Mouse (Mus musculus): ENCODE measurements at regions not wholly inside any gene's neighbourhood (a gene's known extent, or its start where the extent isn't known, plus 50 kb on each side); places are given as distances from the start of the nearest gene placed in this dataset.

- ATAC-seq (ENCODE audit: insufficient read depth) (peak; percentile 76), DNase-seq (peak; percentile 37)
- TF ChIP-seq CTCF (IDR thresholded peaks at IDR 0.05; ENCODE audit: low read depth): no peak
- H3K4me1 ChIP-seq (ENCODE audit: insufficient read depth): no peaks in the 10 kb centered on the region
- 23% methylated on average over 6 of the region's 6 CpGs for whole genome bisulfite sequencing
- no peaks in the 10 kb centered on the region for H3K9me3 ChIP-seq (ENCODE audit: low read depth, low read length)
- H3K4me2 ChIP-seq: no peak overlapping the region
- no peak overlapping the region for H3K4me3 ChIP-seq (ENCODE audit: low read depth, low read length)
- no peak overlapping the region for H3K9ac ChIP-seq
- no peaks in the 10 kb centered on the region for H3K36me3 ChIP-seq (ENCODE audit: insufficient read depth)
- H3K27me3 ChIP-seq (ENCODE audit: insufficient read depth, low read length): no peaks in the 10 kb centered on the region
- no peak overlapping the region for H3K27ac ChIP-seq (ENCODE audit: low read depth)
Observed at GRCm38 (mm10) chr7:88959332-88960124, 444.5 kb downstream of the Tmem135 start.

GRCm38 (mm10) chr7:88954978-88955377 lies 449.0 kb downstream of the Tmem135 start:
- ATAC-seq (ENCODE audit: insufficient read depth) (no peak), DNase-seq (no peak)
- H3K9me3 ChIP-seq (ENCODE audit: low read depth, low read length): no peaks in the 10 kb centered on the region
- WGBS: 70% methylated on average over 3 of the region's 3 CpGs
- TF ChIP-seq CTCF (IDR thresholded peaks at IDR 0.05; ENCODE audit: low read depth): no peak
- no peaks in the 10 kb centered on the region for H3K36me3 ChIP-seq (ENCODE audit: insufficient read depth)
- H3K27me3 ChIP-seq (ENCODE audit: insufficient read depth, low read length): no peaks in the 10 kb centered on the region
- H3K4me2 ChIP-seq: no peak overlapping the region
- no peaks in the 10 kb centered on the region for H3K4me1 ChIP-seq (ENCODE audit: insufficient read depth)
- H3K4me3 ChIP-seq (ENCODE audit: low read depth, low read length): no peak overlapping the region
- no peak overlapping the region for H3K9ac ChIP-seq
- H3K27ac ChIP-seq (ENCODE audit: low read depth): no peak overlapping the region

DNA sequence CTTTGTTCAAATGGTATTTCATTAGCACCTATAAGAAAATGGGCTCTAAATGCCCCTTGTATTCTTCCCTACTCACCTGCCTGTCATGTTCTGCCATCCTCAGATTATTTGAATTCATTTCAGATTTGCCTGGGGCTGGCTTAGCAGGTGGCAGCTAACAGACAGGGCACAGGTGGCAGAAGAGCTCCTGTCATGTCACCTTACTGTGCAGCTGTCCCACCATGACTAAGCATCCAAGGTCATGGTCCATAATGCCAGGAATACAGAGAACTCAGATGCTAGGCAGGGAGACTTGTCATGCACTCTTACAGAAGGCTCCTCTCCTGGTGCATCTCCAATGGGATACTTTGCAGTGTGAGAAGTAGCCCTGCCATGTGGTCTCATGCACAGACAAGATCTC lies 458.7 kb downstream of the Tmem135 start:
- TF ChIP-seq CTCF (IDR thresholded peaks at IDR 0.05; ENCODE audit: low read depth): no peak
- H3K9me3 ChIP-seq (ENCODE audit: low read depth, low read length): no peaks in the 10 kb centered on the region
- no peak for ATAC-seq (ENCODE audit: insufficient read depth)
- H3K4me2 ChIP-seq: no peak overlapping the region
- no peak overlapping the region for H3K9ac ChIP-seq
- H3K36me3 ChIP-seq (ENCODE audit: insufficient read depth): no peaks in the 10 kb centered on the region
- no peaks in the 10 kb centered on the region for H3K27me3 ChIP-seq (ENCODE audit: insufficient read depth, low read length)
- no peak overlapping the region for H3K4me3 ChIP-seq (ENCODE audit: low read depth, low read length)
- no peak for DNase-seq
- no peaks in the 10 kb centered on the region for H3K4me1 ChIP-seq (ENCODE audit: insufficient read depth)
- H3K27ac ChIP-seq (ENCODE audit: low read depth): no peak overlapping the region

DNA sequence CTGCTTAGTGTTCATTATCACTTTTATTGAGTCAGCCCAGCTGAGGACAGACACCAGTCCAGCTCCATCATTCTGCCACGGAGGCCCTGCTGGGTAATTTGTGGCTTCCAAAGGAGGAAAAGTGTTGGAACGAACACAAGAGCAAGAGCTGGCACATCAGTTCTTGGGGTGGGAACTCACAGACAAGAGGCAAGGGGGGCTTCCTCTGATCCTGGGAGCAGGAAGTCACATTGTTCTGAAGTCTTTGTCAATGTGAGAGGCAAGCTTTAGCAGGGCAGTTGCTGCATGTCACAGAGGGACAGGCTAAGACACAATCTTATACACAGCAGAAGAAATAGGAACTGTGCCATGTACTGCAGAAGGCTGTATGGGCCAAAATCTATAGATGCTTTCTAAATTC lies 459.1 kb downstream of the Tmem135 start:
- Histone ChIP-seq H3K4me3 (ENCODE audit: low read depth, low read length) (no peak overlapping the region), H3K27me3 (ENCODE audit: insufficient read depth, low read length) (no peaks in the 10 kb centered on the region), H3K4me1 (ENCODE audit: insufficient read depth) (no peaks in the 10 kb centered on the region), H3K9ac (no peak overlapping the region), H3K9me3 (ENCODE audit: low read depth, low read length) (no peaks in the 10 kb centered on the region), H3K27ac (ENCODE audit: low read depth) (no peak overlapping the region), H3K4me2 (no peak overlapping the region), H3K36me3 (ENCODE audit: insufficient read depth) (no peaks in the 10 kb centered on the region)
- WGBS: 60% methylated on average over 2 of the region's 2 CpGs
- DNase-seq (peak; percentile 20), ATAC-seq (ENCODE audit: insufficient read depth) (no peak)
- no peak for TF ChIP-seq CTCF (IDR thresholded peaks at IDR 0.05; ENCODE audit: low read depth)

DNA sequence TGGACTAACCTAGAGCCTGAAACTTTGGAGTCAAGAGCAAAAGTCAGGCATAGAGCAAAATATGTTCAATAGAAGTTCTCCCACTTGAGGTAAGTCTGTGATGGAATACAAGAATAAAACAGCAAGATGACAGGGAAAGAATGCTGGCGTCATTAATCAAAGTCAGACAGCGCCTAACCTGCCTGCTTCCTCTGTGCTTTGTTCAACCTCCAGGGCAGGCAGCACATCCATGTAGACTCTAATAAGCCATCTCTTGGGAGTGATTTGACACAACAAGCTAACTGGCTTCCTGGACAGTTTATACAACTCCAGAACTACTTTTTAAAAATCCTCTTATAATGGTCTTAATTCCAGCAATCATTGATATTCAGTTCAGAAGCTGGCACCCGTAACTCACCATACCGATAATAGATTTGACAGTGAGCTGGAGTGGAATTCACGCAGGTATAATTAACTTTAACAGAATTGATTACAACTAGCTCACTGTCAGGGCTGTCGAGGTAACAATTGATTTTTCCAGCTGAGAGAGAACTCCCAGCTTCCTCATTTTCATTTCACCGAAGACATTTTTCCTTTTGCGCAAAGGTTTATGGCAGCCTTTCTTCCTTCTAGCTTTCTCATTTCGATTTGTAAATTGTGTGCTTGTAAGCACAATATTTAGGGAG lies 462.6 kb downstream of the Tmem135 start:
- no peaks in the 10 kb centered on the region for H3K27me3 ChIP-seq (ENCODE audit: insufficient read depth, low read length)
- no peaks in the 10 kb centered on the region for H3K36me3 ChIP-seq (ENCODE audit: insufficient read depth)
- H3K4me1 ChIP-seq (ENCODE audit: insufficient read depth): no peaks in the 10 kb centered on the region
- 74% methylated on average over 9 of the region's 9 CpGs for WGBS
- ATAC-seq (ENCODE audit: insufficient read depth): no peak
- no peak overlapping the region for H3K9ac ChIP-seq
- H3K27ac ChIP-seq (ENCODE audit: low read depth): no peak overlapping the region
- H3K4me2 ChIP-seq: no peak overlapping the region
- H3K9me3 ChIP-seq (ENCODE audit: low read depth, low read length): no peaks in the 10 kb centered on the region
- TF ChIP-seq CTCF (IDR thresholded peaks at IDR 0.05; ENCODE audit: low read depth): no peak
- H3K4me3 ChIP-seq (ENCODE audit: low read depth, low read length): no peak overlapping the region
- DNase-seq: no peak

DNA sequence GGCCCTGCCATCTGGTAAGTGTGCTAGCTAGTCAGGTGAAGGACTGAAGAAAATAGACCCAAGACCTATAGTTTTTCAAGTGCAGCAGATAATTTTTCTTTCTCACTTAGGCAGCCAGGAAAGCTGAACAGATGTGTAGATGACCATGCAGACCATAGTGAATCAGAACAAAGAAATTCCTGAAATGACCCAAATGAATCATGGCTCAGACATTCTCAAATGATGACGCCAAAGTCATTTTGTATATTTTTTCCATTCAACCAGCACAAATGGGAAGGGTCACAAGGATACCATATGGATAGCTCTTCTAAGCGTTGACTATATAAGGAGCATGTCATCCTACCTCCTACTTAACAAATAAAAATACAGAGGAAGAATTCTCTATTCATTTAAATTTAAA lies 463.8 kb downstream of the Tmem135 start:
- Histone ChIP-seq H3K4me3 (ENCODE audit: low read depth, low read length) (no peak overlapping the region), H3K4me1 (ENCODE audit: insufficient read depth) (no peaks in the 10 kb centered on the region), H3K9ac (no peak overlapping the region), H3K36me3 (ENCODE audit: insufficient read depth) (no peaks in the 10 kb centered on the region), H3K27me3 (ENCODE audit: insufficient read depth, low read length) (no peaks in the 10 kb centered on the region), H3K4me2 (no peak overlapping the region), H3K27ac (ENCODE audit: low read depth) (no peak overlapping the region), H3K9me3 (ENCODE audit: low read depth, low read length) (no peaks in the 10 kb centered on the region)
- ATAC-seq (ENCODE audit: insufficient read depth) (no peak), DNase-seq (no peak)
- TF ChIP-seq CTCF (IDR thresholded peaks at IDR 0.05; ENCODE audit: low read depth): no peak
- 65% methylated on average over 2 of the region's 2 CpGs for WGBS

DNA sequence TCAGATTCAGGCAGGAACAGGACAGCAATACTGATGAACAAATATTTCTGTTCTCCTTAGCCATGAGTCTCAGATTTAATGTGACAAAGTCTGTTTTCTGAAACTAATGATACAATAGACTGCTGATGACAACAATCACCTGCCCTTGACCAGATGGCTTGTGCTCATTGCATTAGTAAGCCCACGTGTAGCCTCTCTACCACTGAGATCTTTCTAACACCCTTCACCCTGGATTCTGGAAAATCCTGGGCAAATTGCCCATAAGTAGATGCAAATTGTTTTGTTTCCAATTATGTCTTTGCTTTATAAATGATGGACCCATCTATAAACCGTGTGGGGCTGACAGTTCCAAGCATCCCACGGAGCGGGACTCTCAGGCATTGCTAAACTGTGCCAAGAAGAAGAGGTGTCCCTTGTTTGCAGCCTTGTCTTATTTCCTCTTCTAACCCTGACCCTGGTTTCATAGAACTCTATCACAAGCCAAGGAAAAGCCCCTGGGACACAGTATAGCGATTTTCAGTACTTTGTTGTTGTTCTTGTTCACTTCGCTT lies 475.7 kb downstream of the Tmem135 start:
- Histone ChIP-seq H3K27ac (ENCODE audit: low read depth) (no peak overlapping the region), H3K36me3 (ENCODE audit: insufficient read depth) (no peaks in the 10 kb centered on the region), H3K4me3 (ENCODE audit: low read depth, low read length) (no peak overlapping the region), H3K27me3 (ENCODE audit: insufficient read depth, low read length) (no peaks in the 10 kb centered on the region), H3K4me1 (ENCODE audit: insufficient read depth) (no peaks in the 10 kb centered on the region), H3K9ac (no peak overlapping the region), H3K4me2 (no peak overlapping the region), H3K9me3 (ENCODE audit: low read depth, low read length) (no peaks in the 10 kb centered on the region)
- no peak for TF ChIP-seq CTCF (IDR thresholded peaks at IDR 0.05; ENCODE audit: low read depth)
- 50% methylated on average over 6 of the region's 6 CpGs for WGBS
- ATAC-seq (ENCODE audit: insufficient read depth) (peak; percentile 92), DNase-seq (peak; percentile 72)

Data from lung, embryonic 14.5 days (tissue).